Mouse (Mus musculus): ENCODE results near the gene Thsd4. TPM values are rescaled to one million over a fixed set of nuclear protein-coding genes. Genes with fewer than 3 reads are reported as not detected.

The Thsd4 gene
- total and polyA plus RNA-seq, 2 experiments, result 0.70 to 0.92 TPM

GRCm38 (mm10) chr9:60382526-60382925 is 139.3 kb downstream of the Thsd4 start:
- WGBS, result 92% methylated on average over 4 of the region's 4 CpGs
- H3K4me1 ChIP-seq (ENCODE audit: control insufficient read depth, insufficient read depth, low read length), result no peaks in the 10 kb centered on the region
- H3K9ac ChIP-seq (ENCODE audit: low read depth, low read length), result no peak overlapping the region
- no peak overlapping the region for H3K4me3 ChIP-seq (ENCODE audit: insufficient read depth, low read depth, low read length)
- no peaks in the 10 kb centered on the region for H3K27me3 ChIP-seq (ENCODE audit: control insufficient read depth, insufficient read depth, low read length)
- no peak overlapping the region for H3K27ac ChIP-seq (replicated peaks; ENCODE audit: insufficient read depth, low read depth, low read length)
- no peaks in the 10 kb centered on the region for H3K79me2 ChIP-seq (ENCODE audit: control insufficient read depth, insufficient read depth, low read length)
- no peak for TF ChIP-seq POLR2A (IDR thresholded peaks at IDR 0.05; ENCODE audit: extremely low read depth, insufficient read depth, low read length)
- no peak for TF ChIP-seq CTCF (IDR thresholded peaks at IDR 0.05; ENCODE audit: low read depth, low read length)
- no peaks in the 10 kb centered on the region for H3K36me3 ChIP-seq (ENCODE audit: control insufficient read depth, insufficient read depth, low read length)
- no peak for DNase-seq (ENCODE audit: extremely low read depth, low read depth, low spot score)

GRCm38 (mm10) chr9:60381010-60381409 is 140.8 kb downstream of the Thsd4 start:
- WGBS, result 65% methylated on average over 2 of the region's 2 CpGs
- Histone ChIP-seq H3K79me2 (ENCODE audit: control insufficient read depth, insufficient read depth, low read length) (no peaks in the 10 kb centered on the region), H3K4me3 (ENCODE audit: insufficient read depth, low read depth, low read length) (no peak overlapping the region), H3K9ac (ENCODE audit: low read depth, low read length) (no peak overlapping the region), H3K36me3 (ENCODE audit: control insufficient read depth, insufficient read depth, low read length) (no peaks in the 10 kb centered on the region), H3K4me1 (ENCODE audit: control insufficient read depth, insufficient read depth, low read length) (no peaks in the 10 kb centered on the region), H3K27me3 (ENCODE audit: control insufficient read depth, insufficient read depth, low read length) (no peaks in the 10 kb centered on the region), H3K27ac (replicated peaks; ENCODE audit: insufficient read depth, low read depth, low read length) (no peak overlapping the region)
- no peak for TF ChIP-seq POLR2A (IDR thresholded peaks at IDR 0.05; ENCODE audit: extremely low read depth, insufficient read depth, low read length)
- no peak for TF ChIP-seq CTCF (IDR thresholded peaks at IDR 0.05; ENCODE audit: low read depth, low read length)
- DNase-seq (ENCODE audit: extremely low read depth, low read depth, low spot score), result no peak

GRCm38 (mm10) chr9:60380550-60380949 is 141.3 kb downstream of the Thsd4 start:
- no peak overlapping the region for H3K9ac ChIP-seq (ENCODE audit: low read depth, low read length)
- H3K27ac ChIP-seq (replicated peaks; ENCODE audit: insufficient read depth, low read depth, low read length), result no peak overlapping the region
- no peak for TF ChIP-seq CTCF (IDR thresholded peaks at IDR 0.05; ENCODE audit: low read depth, low read length)
- no peak for TF ChIP-seq POLR2A (IDR thresholded peaks at IDR 0.05; ENCODE audit: extremely low read depth, insufficient read depth, low read length)
- no peak overlapping the region for H3K4me3 ChIP-seq (ENCODE audit: insufficient read depth, low read depth, low read length)
- H3K79me2 ChIP-seq (ENCODE audit: control insufficient read depth, insufficient read depth, low read length), result no peaks in the 10 kb centered on the region
- no peaks in the 10 kb centered on the region for H3K27me3 ChIP-seq (ENCODE audit: control insufficient read depth, insufficient read depth, low read length)
- WGBS, result 39% methylated on average over 4 of the region's 4 CpGs
- DNase-seq (ENCODE audit: extremely low read depth, low read depth, low spot score), result no peak
- no peaks in the 10 kb centered on the region for H3K4me1 ChIP-seq (ENCODE audit: control insufficient read depth, insufficient read depth, low read length)
- no peaks in the 10 kb centered on the region for H3K36me3 ChIP-seq (ENCODE audit: control insufficient read depth, insufficient read depth, low read length)

- no peak for DNase-seq (ENCODE audit: extremely low read depth, low read depth, low spot score)
- no peak overlapping the region for H3K27ac ChIP-seq (replicated peaks; ENCODE audit: insufficient read depth, low read depth, low read length)
- 88% methylated on average over 6 of the region's 6 CpGs for WGBS
These were observed 143.6 kb downstream of the Thsd4 start for GRCm38 (mm10) chr9:60378235-60378634.

GRCm38 (mm10) chr9:60373161-60373737 is 148.6 kb downstream of the Thsd4 start:
- Histone ChIP-seq H3K27ac (replicated peaks; ENCODE audit: insufficient read depth, low read depth, low read length) (no peak overlapping the region), H3K9ac (ENCODE audit: low read depth, low read length) (no peak overlapping the region), H3K4me3 (ENCODE audit: insufficient read depth, low read depth, low read length) (no peak overlapping the region), H3K27me3 (ENCODE audit: control insufficient read depth, insufficient read depth, low read length) (no peaks in the 10 kb centered on the region), H3K36me3 (ENCODE audit: control insufficient read depth, insufficient read depth, low read length) (no peaks in the 10 kb centered on the region), H3K79me2 (ENCODE audit: control insufficient read depth, insufficient read depth, low read length) (no peaks in the 10 kb centered on the region), H3K4me1 (ENCODE audit: control insufficient read depth, insufficient read depth, low read length) (no peaks in the 10 kb centered on the region)
- WGBS, result 93% methylated on average over 4 of the region's 4 CpGs
- DNase-seq (ENCODE audit: extremely low read depth, low read depth, low spot score), result no peak
- TF ChIP-seq CTCF (IDR thresholded peaks at IDR 0.05; ENCODE audit: low read depth, low read length), result no peak
- TF ChIP-seq POLR2A (IDR thresholded peaks at IDR 0.05; ENCODE audit: extremely low read depth, insufficient read depth, low read length), result no peak

More at GRCm38 (mm10) chr9:60378235-60378634, 143.6 kb downstream of the Thsd4 start:
- Histone ChIP-seq H3K79me2 (ENCODE audit: control insufficient read depth, insufficient read depth, low read length) (no peaks in the 10 kb centered on the region), H3K9ac (ENCODE audit: low read depth, low read length) (no peak overlapping the region), H3K4me3 (ENCODE audit: insufficient read depth, low read depth, low read length) (no peak overlapping the region), H3K36me3 (ENCODE audit: control insufficient read depth, insufficient read depth, low read length) (no peaks in the 10 kb centered on the region), H3K4me1 (ENCODE audit: control insufficient read depth, insufficient read depth, low read length) (no peaks in the 10 kb centered on the region), H3K27me3 (ENCODE audit: control insufficient read depth, insufficient read depth, low read length) (no peaks in the 10 kb centered on the region)
- TF ChIP-seq POLR2A (IDR thresholded peaks at IDR 0.05; ENCODE audit: extremely low read depth, insufficient read depth, low read length) (no peak), CTCF (IDR thresholded peaks at IDR 0.05; ENCODE audit: low read depth, low read length) (no peak)

- no peak for DNase-seq (ENCODE audit: extremely low read depth, low read depth, low spot score)
- no peak overlapping the region for H3K4me3 ChIP-seq (ENCODE audit: insufficient read depth, low read depth, low read length)
- H3K4me1 ChIP-seq (ENCODE audit: control insufficient read depth, insufficient read depth, low read length), result no peaks in the 10 kb centered on the region
- no peaks in the 10 kb centered on the region for H3K36me3 ChIP-seq (ENCODE audit: control insufficient read depth, insufficient read depth, low read length)
- 66% methylated on average over 9 of the region's 9 CpGs for WGBS
- H3K27ac ChIP-seq (replicated peaks; ENCODE audit: insufficient read depth, low read depth, low read length), result no peak overlapping the region
- TF ChIP-seq CTCF (IDR thresholded peaks at IDR 0.05; ENCODE audit: low read depth, low read length) (no peak), POLR2A (IDR thresholded peaks at IDR 0.05; ENCODE audit: extremely low read depth, insufficient read depth, low read length) (no peak)
- no peak overlapping the region for H3K9ac ChIP-seq (ENCODE audit: low read depth, low read length)
- H3K27me3 ChIP-seq (ENCODE audit: control insufficient read depth, insufficient read depth, low read length), result no peaks in the 10 kb centered on the region
- no peaks in the 10 kb centered on the region for H3K79me2 ChIP-seq (ENCODE audit: control insufficient read depth, insufficient read depth, low read length)
These were observed 153.3 kb downstream of the Thsd4 start for GRCm38 (mm10) chr9:60368516-60368915.
